Comparison of ENCODE assay signal across 8 mouse cellular contexts in genomic region chr4:119421921-119422293, GRCm38 (mm10). TPM values are rescaled to one million over a fixed set of nuclear protein-coding genes. Genes with fewer than 3 reads are reported as not detected.
A peak's percentile ranks its signal among the peaks of the same experiment; 100 is the strongest.
DNase-seq lines count a peak whose midpoint lies in the region; ATAC-seq and TF ChIP-seq lines count a peak whose summit lies in the region.
"Had no signal": no experiment of that assay in that cellular context is flagged by ENCODE, and none has a peak within 500 bp of the region (broad histone marks: within the 10 kb centered on the region; RNA-seq: fewer than 3 reads in every experiment).

No protein-coding gene starts in this region.

- no peak for DNase-seq in lung, adult 2 months
- no peak for DNase-seq in lung, postnatal 14 days
- DNase-seq in forebrain, postnatal 0 days, result no peak
- DNase-seq in left cerebral cortex, adult 11 months (ENCODE audit: low spot score), result no peak

- peak; percentile 49 for ATAC-seq in forebrain, postnatal 0 days
- no peak for ATAC-seq in limb, embryonic 15.5 days (ENCODE audit: insufficient number of reproducible peaks, low FRiP score, low TSS enrichment, low read depth)
- no peak; the same call in 1 of the 2 replicates for ATAC-seq in neural tube, embryonic 14.5 days (ENCODE audit: low read depth)

- under 1% methylated on average over 31 of the region's 31 CpGs for WGBS in lung, adult 2 months
- WGBS in forebrain, postnatal 0 days, result 2% methylated on average over 31 of the region's 31 CpGs
- under 1% methylated on average over 31 of the region's 31 CpGs for WGBS in limb, embryonic 15.5 days
- WGBS in neural tube, embryonic 14.5 days, result 0% methylated on average over 31 of the region's 31 CpGs

- no peaks in the 10 kb centered on the region for H3K27me3 ChIP-seq in forebrain, postnatal 0 days (ENCODE audit: insufficient read depth, low read length)
- H3K27me3 ChIP-seq in limb, embryonic 15.5 days, result no peaks in the 10 kb centered on the region
- H3K27me3 ChIP-seq in neural tube, embryonic 14.5 days (ENCODE audit: control insufficient read depth, insufficient read depth, low read length), result no peaks in the 10 kb centered on the region

- peak overlapping the region; percentile 78 for H3K4me3 ChIP-seq in lung, adult 2 months (replicated peaks; ENCODE audit: extremely low read depth, low read depth, low read length)
- H3K4me3 ChIP-seq in brown adipose tissue, adult 24 weeks (ENCODE audit: insufficient read depth, low read depth, low read length), result peak overlapping the region; percentile 73
- peak overlapping the region; percentile 63 for H3K4me3 ChIP-seq in forebrain, postnatal 0 days (ENCODE audit: low read depth, low read length)
- H3K4me3 ChIP-seq in limb, embryonic 15.5 days, result peak overlapping the region; percentile 68
- H3K4me3 ChIP-seq in neural tube, embryonic 14.5 days (ENCODE audit: low read depth, low read length), result peak overlapping the region; percentile 60

- H3K36me3 ChIP-seq in forebrain, postnatal 0 days (ENCODE audit: insufficient read depth), result no peaks in the 10 kb centered on the region
- peaks cover 11% of the 10 kb centered on the region; the same call in 1 of the 2 replicates for H3K36me3 ChIP-seq in limb, embryonic 15.5 days
- H3K36me3 ChIP-seq in neural tube, embryonic 14.5 days (ENCODE audit: control insufficient read depth, insufficient read depth, low read length), result no peaks in the 10 kb centered on the region

- peaks cover 7% of the 10 kb centered on the region for H3K4me1 ChIP-seq in lung, adult 2 months (ENCODE audit: control insufficient read depth, insufficient read depth, low read length)
- H3K4me1 ChIP-seq in brown adipose tissue, adult 24 weeks (ENCODE audit: control insufficient read depth, insufficient read depth, insufficient read length, low read length), result peaks cover 5% of the 10 kb centered on the region; the same call in 1 of the 2 replicates
- peaks cover 12% of the 10 kb centered on the region for H3K4me1 ChIP-seq in forebrain, postnatal 0 days (ENCODE audit: insufficient read depth)
- H3K4me1 ChIP-seq in limb, embryonic 15.5 days, result peaks cover 21% of the 10 kb centered on the region
- H3K4me1 ChIP-seq in neural tube, embryonic 14.5 days (ENCODE audit: control insufficient read depth, insufficient read depth, low read length), result peaks cover 6% of the 10 kb centered on the region

- peak overlapping the region; percentile 61 for H3K27ac ChIP-seq in brown adipose tissue, adult 24 weeks (replicated peaks; ENCODE audit: low read depth, low read length)
- H3K27ac ChIP-seq in forebrain, postnatal 0 days (ENCODE audit: low read depth, low read length), result peak overlapping the region; percentile 80
- H3K27ac ChIP-seq in limb, embryonic 15.5 days, result peak overlapping the region; percentile 92
- H3K27ac ChIP-seq in neural tube, embryonic 14.5 days (ENCODE audit: low read depth, low read length), result peak overlapping the region; percentile 90

- no peak for TF ChIP-seq CTCF in lung, adult 2 months (IDR thresholded peaks at IDR 0.05; ENCODE audit: insufficient read depth, low read length)
- TF ChIP-seq CTCF in forebrain, postnatal 0 days (IDR thresholded peaks at IDR 0.05; ENCODE audit: low read depth), result no peak

- peak overlapping the region; percentile 70 for H3K9ac ChIP-seq in forebrain, postnatal 0 days
- H3K9ac ChIP-seq in limb, embryonic 15.5 days, result peak overlapping the region; percentile 68
- peak overlapping the region; percentile 77 for H3K9ac ChIP-seq in neural tube, embryonic 14.5 days (replicated peaks; ENCODE audit: low read depth, low read length)

- H3K9me3 ChIP-seq in forebrain, postnatal 0 days (ENCODE audit: low read length), result no peaks in the 10 kb centered on the region
- H3K9me3 ChIP-seq in limb, embryonic 15.5 days, result no peaks in the 10 kb centered on the region
- no peaks in the 10 kb centered on the region for H3K9me3 ChIP-seq in neural tube, embryonic 14.5 days (ENCODE audit: control insufficient read depth, low read length)

- no peak for TF ChIP-seq POLR2A in lung, adult 2 months (IDR thresholded peaks at IDR 0.05; ENCODE audit: borderline replicate concordance, extremely low read depth, low read depth, low read length)

- peak overlapping the region; percentile 94 for H3K4me2 ChIP-seq in forebrain, postnatal 0 days (ENCODE audit: low read depth)
- peak overlapping the region; percentile 84 for H3K4me2 ChIP-seq in limb, embryonic 15.5 days
- peak overlapping the region; percentile 84 for H3K4me2 ChIP-seq in neural tube, embryonic 14.5 days (ENCODE audit: low read depth, low read length)

RNA-seq across cellular contexts. Expression of gene Ppcs, which starts 0.3 kb away (rescaled TPM):
- 9.3 and 9.9 TPM in 2 replicates for polyA plus RNA-seq in lung, adult 2 months (2012; rRNA removed)
- polyA plus RNA-seq in brown adipose tissue, adult 24 weeks (2012; ENCODE audit: insufficient read depth, insufficient read length, missing spikeins), result 44.7 and 46.7 TPM in 2 replicates
- total RNA-seq in forebrain, postnatal 0 days (2014; rRNA removed), result 13.5 and 16.3 TPM in 2 replicates
- 20.6 and 20.9 TPM in 2 replicates for polyA plus RNA-seq in forebrain, postnatal 0 days (2015; fragmentation: Nextera tagmentation; extraction: Ambion mirVana)
- polyA plus RNA-seq in limb, embryonic 15.5 days (2015; fragmentation: Nextera tagmentation; extraction: Ambion mirVana), result 26.6 and 29.2 TPM in 2 replicates
- 22.4 and 27.6 TPM in 2 replicates for polyA plus RNA-seq in neural tube, embryonic 14.5 days (2014; fragmentation: Nextera tagmentation; extraction: Ambion mirVana)

RNA-seq across cellular contexts. Expression of gene Zmynd12, which starts 0.7 kb away (rescaled TPM):
- 5.8 and 6.4 TPM in 2 replicates for polyA plus RNA-seq in lung, adult 2 months (2012; rRNA removed)
- 0.99 TPM in 1 of 2 replicates, not detected in the other for polyA plus RNA-seq in brown adipose tissue, adult 24 weeks (2012; ENCODE audit: insufficient read depth, insufficient read length, missing spikeins)
- 0.33 and 0.77 TPM in 2 replicates for total RNA-seq in forebrain, postnatal 0 days (2014; rRNA removed)
- polyA plus RNA-seq in forebrain, postnatal 0 days (2015; fragmentation: Nextera tagmentation; extraction: Ambion mirVana), result 0.82 and 1.1 TPM in 2 replicates
- polyA plus RNA-seq in limb, embryonic 15.5 days (2015; fragmentation: Nextera tagmentation; extraction: Ambion mirVana), result 0.10 and 0.27 TPM in 2 replicates
- polyA plus RNA-seq in neural tube, embryonic 14.5 days (2014; fragmentation: Nextera tagmentation; extraction: Ambion mirVana), result 0.32 TPM in 1 of 2 replicates, not detected in the other
- total RNA-seq: neutrophil, adult 5-6 weeks had no signal

RNA-seq across cellular contexts. Expression of gene Ccdc30, which starts 6.6 kb away (rescaled TPM):
- polyA plus RNA-seq in lung, adult 2 months (2012; rRNA removed), result 3.4 and 4.2 TPM in 2 replicates
- 0.87 TPM in 1 of 2 replicates, not detected in the other for polyA plus RNA-seq in brown adipose tissue, adult 24 weeks (2012; ENCODE audit: insufficient read depth, insufficient read length, missing spikeins)
- 15.1 and 16.7 TPM in 2 replicates for total RNA-seq in forebrain, postnatal 0 days (2014; rRNA removed)
- polyA plus RNA-seq in forebrain, postnatal 0 days (2015; fragmentation: Nextera tagmentation; extraction: Ambion mirVana), result 19.2 and 23.0 TPM in 2 replicates
- 3.1 and 5.8 TPM in 2 replicates for polyA plus RNA-seq in limb, embryonic 15.5 days (2015; fragmentation: Nextera tagmentation; extraction: Ambion mirVana)
- polyA plus RNA-seq in neural tube, embryonic 14.5 days (2014; fragmentation: Nextera tagmentation; extraction: Ambion mirVana), result 24.9 and 26.6 TPM in 2 replicates
